Mouse (Mus musculus): Measurements from ENCODE around the gene Higd1a. TPM values are rescaled to one million over a fixed set of nuclear protein-coding genes. Genes with fewer than 3 reads are reported as not detected.
A peak's percentile ranks its signal among the peaks of the same experiment; 100 is the strongest.

Higd1a gene
- polyA plus RNA-seq, 1 experiment: 128 TPM

DNA sequence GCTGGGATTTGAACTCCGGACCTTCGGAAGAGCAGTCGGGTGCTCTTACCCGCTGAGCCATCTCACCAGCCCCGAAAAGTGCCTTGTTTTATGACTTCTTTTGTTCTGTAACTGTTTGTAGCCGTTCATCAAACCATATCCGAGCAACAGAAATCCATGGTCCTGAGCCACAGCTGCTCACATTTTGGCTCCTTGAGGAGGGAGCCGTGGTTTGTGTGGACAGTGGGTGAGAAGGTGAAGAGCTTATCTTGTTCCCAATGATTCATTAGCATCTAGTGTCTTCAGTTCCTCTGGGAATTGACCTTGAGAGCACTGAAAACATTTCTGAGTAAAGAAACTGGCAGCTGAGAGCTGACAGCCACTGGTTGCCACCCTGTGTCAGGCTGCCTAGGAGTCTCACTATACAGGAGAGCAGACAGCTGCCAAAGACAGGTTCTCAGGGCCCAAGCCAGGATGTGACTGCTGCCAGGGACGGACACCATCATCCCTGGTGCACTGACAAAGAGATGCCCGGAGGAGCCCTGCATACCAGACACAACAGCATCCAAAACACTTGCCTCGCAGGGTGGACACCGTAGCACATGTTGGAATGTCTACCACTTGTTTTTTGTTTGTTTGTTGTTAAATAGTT lies 34.0 kb upstream of the Higd1a start:
- H3K27ac ChIP-seq (ENCODE audit: insufficient read depth, low read length): no peak overlapping the region
- WGBS: 78% methylated on average over 12 of the region's 12 CpGs

DNA sequence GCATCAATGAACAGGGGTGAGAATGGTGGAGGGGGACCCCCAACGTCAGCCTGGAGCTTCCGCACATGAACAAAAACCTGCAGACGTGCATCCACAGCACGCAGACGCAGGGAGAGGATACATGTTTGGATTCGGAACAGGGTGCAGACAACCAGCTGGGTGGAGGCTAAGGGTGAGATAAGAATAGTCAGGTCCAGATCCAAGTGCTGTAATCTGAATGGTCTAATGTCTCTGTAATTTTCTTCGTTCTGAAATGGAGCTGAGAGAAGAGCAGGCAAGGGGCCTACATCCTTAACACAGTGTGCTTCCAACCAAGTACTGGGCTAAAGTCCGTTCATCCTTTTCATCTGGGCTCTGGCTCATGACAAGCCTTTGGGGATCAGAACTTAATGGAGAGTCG lies 33.1 kb upstream of the Higd1a start:
- WGBS: 95% methylated on average over 9 of the region's 9 CpGs
- TF ChIP-seq CTCF (IDR thresholded peaks at IDR 0.05; ENCODE audit: borderline replicate concordance, insufficient read depth, low read depth, low read length): no peak
- TF ChIP-seq POLR2A (IDR thresholded peaks at IDR 0.05; ENCODE audit: borderline replicate concordance, insufficient read depth, low read length): no peak
- Histone ChIP-seq H3K4me1 (ENCODE audit: control insufficient read depth, insufficient read depth, low read length) (no peaks in the 10 kb centered on the region), H3K27me3 (ENCODE audit: control insufficient read depth, insufficient read depth, low read length) (no peaks in the 10 kb centered on the region), H3K27ac (ENCODE audit: insufficient read depth, low read length) (no peak overlapping the region), H3K4me3 (replicated peaks; ENCODE audit: insufficient read depth, low read depth, low read length) (no peak overlapping the region)
- DNase-seq: no peak

More for the DNA sequence above, 34.0 kb upstream of the Higd1a start:
- Histone ChIP-seq H3K4me1 (ENCODE audit: control insufficient read depth, insufficient read depth, low read length) (no peaks in the 10 kb centered on the region), H3K4me3 (replicated peaks; ENCODE audit: insufficient read depth, low read depth, low read length) (no peak overlapping the region), H3K27me3 (ENCODE audit: control insufficient read depth, insufficient read depth, low read length) (no peaks in the 10 kb centered on the region)
- no peak for DNase-seq
- TF ChIP-seq CTCF (IDR thresholded peaks at IDR 0.05; ENCODE audit: borderline replicate concordance, insufficient read depth, low read depth, low read length) (no peak), POLR2A (IDR thresholded peaks at IDR 0.05; ENCODE audit: borderline replicate concordance, insufficient read depth, low read length) (no peak)

DNA sequence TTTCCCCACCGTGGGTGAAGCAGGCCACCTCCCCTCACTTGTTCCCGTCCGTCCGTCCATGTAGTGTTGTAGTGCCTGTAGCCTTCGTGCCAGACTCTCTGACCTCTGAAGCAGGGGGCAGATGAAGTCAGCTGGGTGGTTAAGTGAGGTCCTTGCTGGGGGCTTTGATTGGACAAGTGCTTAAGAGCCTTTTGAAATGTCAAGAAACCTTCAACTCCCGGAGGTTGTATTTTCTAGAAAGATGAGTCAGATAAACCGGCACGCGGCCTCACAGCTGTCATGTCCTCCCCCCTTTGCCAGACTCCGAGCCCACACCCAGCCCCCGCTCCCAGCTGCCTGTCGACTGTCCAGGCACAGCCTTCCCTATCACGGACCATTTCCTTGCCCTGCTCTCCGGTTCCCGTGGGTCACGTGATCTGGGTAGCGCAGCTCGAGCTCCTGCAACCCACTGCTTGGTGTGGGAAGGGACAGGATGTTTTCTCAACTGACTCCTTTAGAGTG lies 32.3 kb upstream of the Higd1a start:
- no peak overlapping the region for H3K27ac ChIP-seq (ENCODE audit: insufficient read depth, low read length)
- H3K4me3 ChIP-seq (replicated peaks; ENCODE audit: insufficient read depth, low read depth, low read length): no peak overlapping the region
- DNase-seq: no peak
- WGBS: 15% methylated on average over 18 of the region's 18 CpGs
- H3K27me3 ChIP-seq (ENCODE audit: control insufficient read depth, insufficient read depth, low read length): no peaks in the 10 kb centered on the region
- H3K4me1 ChIP-seq (ENCODE audit: control insufficient read depth, insufficient read depth, low read length): no peaks in the 10 kb centered on the region
- TF ChIP-seq POLR2A (IDR thresholded peaks at IDR 0.05; ENCODE audit: borderline replicate concordance, insufficient read depth, low read length) (no peak), CTCF (IDR thresholded peaks at IDR 0.05; ENCODE audit: borderline replicate concordance, insufficient read depth, low read depth, low read length) (no peak)

DNA sequence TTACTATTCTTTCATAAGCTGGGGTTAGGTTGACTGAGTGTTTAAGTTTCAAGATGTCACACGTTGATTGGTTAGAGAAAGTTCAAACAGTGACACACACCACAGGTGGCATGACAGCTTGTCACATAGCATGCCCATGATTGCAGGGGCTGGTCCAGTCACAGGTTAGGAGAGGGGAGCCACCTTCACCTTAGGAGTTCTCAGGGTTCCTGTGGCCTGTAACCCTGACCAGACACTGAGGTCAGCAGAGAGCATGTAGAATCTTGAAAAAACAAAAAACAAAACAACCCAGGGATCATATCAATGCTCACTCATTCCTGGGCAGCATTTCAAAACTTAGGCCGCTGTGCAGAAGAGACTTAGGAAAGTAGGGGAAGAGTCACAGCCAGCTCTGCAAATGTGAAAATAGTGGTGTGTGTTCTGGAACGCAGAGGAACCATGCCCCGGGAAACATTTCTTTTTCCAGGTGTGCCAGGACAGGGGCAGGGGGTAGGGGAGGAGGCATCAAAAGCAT lies 31.8 kb upstream of the Higd1a start:
- no peak overlapping the region for H3K4me3 ChIP-seq (replicated peaks; ENCODE audit: insufficient read depth, low read depth, low read length)
- no peak overlapping the region for H3K27ac ChIP-seq (ENCODE audit: insufficient read depth, low read length)
- H3K4me1 ChIP-seq (ENCODE audit: control insufficient read depth, insufficient read depth, low read length): no peaks in the 10 kb centered on the region
- no peak for DNase-seq
- 50% methylated on average over 4 of the region's 4 CpGs for WGBS
- no peaks in the 10 kb centered on the region for H3K27me3 ChIP-seq (ENCODE audit: control insufficient read depth, insufficient read depth, low read length)
- no peak for TF ChIP-seq POLR2A (IDR thresholded peaks at IDR 0.05; ENCODE audit: borderline replicate concordance, insufficient read depth, low read length)
- no peak for TF ChIP-seq CTCF (IDR thresholded peaks at IDR 0.05; ENCODE audit: borderline replicate concordance, insufficient read depth, low read depth, low read length)

DNA sequence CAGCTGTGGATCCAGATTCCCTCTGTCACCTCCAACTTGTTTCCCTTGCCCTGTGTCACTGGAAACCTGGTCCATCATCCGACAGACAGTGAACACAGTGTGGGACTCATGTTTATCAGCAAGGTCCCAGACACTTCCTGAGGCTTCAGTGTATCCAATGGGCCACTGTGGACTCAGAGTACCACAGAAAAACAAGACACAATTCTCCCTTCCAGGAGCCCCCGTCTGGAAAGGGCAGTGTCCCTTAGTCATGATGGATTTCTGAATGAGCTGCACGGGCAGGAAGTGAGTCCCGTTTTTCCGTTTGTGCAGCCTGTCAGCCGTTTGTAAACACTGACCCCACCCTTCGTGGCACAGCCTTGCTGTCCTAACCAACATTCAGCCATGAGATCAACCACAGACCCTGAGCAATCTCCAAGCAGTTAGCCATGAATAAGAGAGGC lies 23.9 kb upstream of the Higd1a start:
- DNase-seq: no peak
- no peaks in the 10 kb centered on the region for H3K4me1 ChIP-seq (ENCODE audit: control insufficient read depth, insufficient read depth, low read length)
- 74% methylated on average over 7 of the region's 7 CpGs for WGBS
- no peaks in the 10 kb centered on the region for H3K27me3 ChIP-seq (ENCODE audit: control insufficient read depth, insufficient read depth, low read length)
- TF ChIP-seq POLR2A (IDR thresholded peaks at IDR 0.05; ENCODE audit: borderline replicate concordance, insufficient read depth, low read length) (no peak), CTCF (IDR thresholded peaks at IDR 0.05; ENCODE audit: borderline replicate concordance, insufficient read depth, low read depth, low read length) (no peak)
- H3K4me3 ChIP-seq (replicated peaks; ENCODE audit: insufficient read depth, low read depth, low read length): no peak overlapping the region
- H3K27ac ChIP-seq (ENCODE audit: insufficient read depth, low read length): no peak overlapping the region

DNA sequence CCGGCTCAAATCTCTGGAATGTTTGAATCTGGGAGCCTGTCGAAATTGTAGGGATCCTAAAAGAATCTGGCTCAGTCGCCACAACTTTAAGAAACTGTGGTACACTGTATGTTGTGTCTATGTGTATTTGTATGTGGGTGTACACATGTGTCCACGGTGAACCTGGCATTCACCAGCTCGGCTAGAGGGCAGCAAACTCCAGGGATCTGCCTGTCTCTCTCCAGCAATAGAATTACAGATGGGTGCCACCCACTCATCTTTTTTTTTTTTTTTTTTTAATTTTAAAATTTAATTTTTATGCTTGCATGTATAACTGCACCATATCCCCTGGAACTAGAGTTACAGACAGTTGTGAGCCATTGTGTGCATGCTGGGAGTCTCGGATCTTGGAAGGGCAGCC lies 23.1 kb upstream of the Higd1a start:
- H3K27me3 ChIP-seq (ENCODE audit: control insufficient read depth, insufficient read depth, low read length): no peaks in the 10 kb centered on the region
- no peak for TF ChIP-seq POLR2A (IDR thresholded peaks at IDR 0.05; ENCODE audit: borderline replicate concordance, insufficient read depth, low read length)
- no peak for TF ChIP-seq CTCF (IDR thresholded peaks at IDR 0.05; ENCODE audit: borderline replicate concordance, insufficient read depth, low read depth, low read length)
- H3K27ac ChIP-seq (ENCODE audit: insufficient read depth, low read length): no peak overlapping the region
- no peaks in the 10 kb centered on the region; the same call in 1 of the 2 replicates for H3K4me1 ChIP-seq (ENCODE audit: control insufficient read depth, insufficient read depth, low read length)
- no peak for DNase-seq
- no peak overlapping the region for H3K4me3 ChIP-seq (replicated peaks; ENCODE audit: insufficient read depth, low read depth, low read length)
- 71% methylated on average over 6 of the region's 6 CpGs for WGBS

DNA sequence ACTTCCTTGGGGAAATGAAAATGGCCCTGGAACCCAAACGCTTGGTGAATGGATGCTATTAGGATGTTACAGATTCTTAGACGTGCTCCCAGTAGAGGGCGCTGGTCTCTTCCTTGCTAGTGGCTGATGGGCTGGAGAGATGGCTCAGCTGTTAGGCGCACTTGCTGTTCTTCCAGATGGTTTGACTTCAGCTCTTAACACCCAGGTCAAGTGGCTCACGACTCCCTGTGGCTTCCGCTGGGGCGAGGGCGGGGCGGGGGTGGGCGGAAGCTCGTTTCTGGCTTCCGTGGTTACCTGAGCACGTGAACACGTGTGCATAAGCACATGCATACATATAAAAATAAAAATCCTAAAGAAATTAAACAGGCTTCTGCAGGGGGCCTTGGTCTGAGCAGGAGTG lies 22.7 kb upstream of the Higd1a start:
- Histone ChIP-seq H3K27ac (ENCODE audit: insufficient read depth, low read length) (no peak overlapping the region), H3K27me3 (ENCODE audit: control insufficient read depth, insufficient read depth, low read length) (no peaks in the 10 kb centered on the region), H3K4me3 (replicated peaks; ENCODE audit: insufficient read depth, low read depth, low read length) (no peak overlapping the region), H3K4me1 (ENCODE audit: control insufficient read depth, insufficient read depth, low read length) (no peaks in the 10 kb centered on the region; the same call in 1 of the 2 replicates)
- WGBS: 14% methylated on average over 14 of the region's 14 CpGs
- TF ChIP-seq POLR2A (IDR thresholded peaks at IDR 0.05; ENCODE audit: borderline replicate concordance, insufficient read depth, low read length) (no peak), CTCF (IDR thresholded peaks at IDR 0.05; ENCODE audit: borderline replicate concordance, insufficient read depth, low read depth, low read length) (peak; percentile 55; the same call in 1 of the 2 replicates)
- peak; percentile 27 to 36 for DNase-seq
